11 mouse cellular contexts compared by ENCODE assay signal in genomic region chr19:36704763-36705162, GRCm38 (mm10). TPM values are rescaled to one million over a fixed set of nuclear protein-coding genes. Genes with fewer than 3 reads are reported as not detected.
A peak's percentile ranks its signal among the peaks of the same experiment; 100 is the strongest.
DNase-seq lines count a peak whose midpoint lies in the region; ATAC-seq and TF ChIP-seq lines count a peak whose summit lies in the region.
"Had no signal": no experiment of that assay in that cellular context is flagged by ENCODE, and none has a peak within 500 bp of the region (broad histone marks: within the 10 kb centered on the region; RNA-seq: fewer than 3 reads in every experiment).

No protein-coding gene starts in this region.

- H3K9me3 ChIP-seq in midbrain, embryonic 11.5 days (ENCODE audit: control insufficient read depth, low read length): no peaks in the 10 kb centered on the region; the same call in 1 of the 2 replicates
- peaks cover 7% of the 10 kb centered on the region; the same call in 1 of the 2 replicates for H3K9me3 ChIP-seq in midbrain, embryonic 10.5 days (replicated peaks)
- H3K9me3 ChIP-seq in stomach, embryonic 16.5 days (replicated peaks; ENCODE audit: control insufficient read depth, low read length): no peaks in the 10 kb centered on the region; the same call in 1 of the 2 replicates
- H3K9me3 ChIP-seq: midbrain, embryonic 15.5 days had no signal

- H3K9ac ChIP-seq in heart, adult 2 months (ENCODE audit: low read depth, low read length): no peak overlapping the region
- H3K9ac ChIP-seq in midbrain, embryonic 11.5 days (ENCODE audit: low read length): no peak overlapping the region
- no peak overlapping the region for H3K9ac ChIP-seq in stomach, embryonic 16.5 days (ENCODE audit: low read length)
- H3K9ac ChIP-seq: midbrain, embryonic 15.5 days had no signal

- TF ChIP-seq EP300 in heart, adult 2 months (IDR thresholded peaks at IDR 0.05; ENCODE audit: insufficient read depth, low read depth, low read length): no peak

- DNase-seq in heart, adult 2 months: no peak
- no peak for DNase-seq in heart, postnatal 14 days
- DNase-seq in kidney, adult 2 months: peak; percentile 17
- no peak for DNase-seq in kidney, postnatal 14 days
- DNase-seq in midbrain, embryonic 11.5 days (ENCODE audit: low spot score, missing footprints): peak; percentile 61
- no peak for DNase-seq in midbrain, embryonic 10.5 days (ENCODE audit: low spot score)
- DNase-seq: lung, postnatal 14 days; thymus, postnatal 25 days had no signal

- H3K4me2 ChIP-seq in midbrain, embryonic 11.5 days: no peak overlapping the region
- H3K4me2 ChIP-seq in stomach, embryonic 16.5 days (ENCODE audit: low read depth, low read length): peak overlapping the region; percentile 13; the same call in 1 of the 2 replicates
- H3K4me2 ChIP-seq: midbrain, embryonic 15.5 days had no signal

- 65% methylated on average over 7 of the region's 7 CpGs for WGBS in heart, adult 2 months
- 73% methylated on average over 7 of the region's 7 CpGs for WGBS in kidney, adult 2 months
- 84% methylated on average over 7 of the region's 7 CpGs for WGBS in midbrain, embryonic 11.5 days
- WGBS in midbrain, embryonic 10.5 days: 84% methylated on average over 7 of the region's 7 CpGs
- 58% methylated on average over 7 of the region's 7 CpGs for WGBS in stomach, embryonic 16.5 days

- no peaks in the 10 kb centered on the region for H3K36me3 ChIP-seq in heart, adult 2 months (ENCODE audit: control insufficient read depth, insufficient read depth, low read length)
- H3K36me3 ChIP-seq in kidney, adult 2 months (ENCODE audit: control insufficient read depth, insufficient read depth, low read length): no peaks in the 10 kb centered on the region
- H3K36me3 ChIP-seq in midbrain, embryonic 11.5 days (ENCODE audit: control insufficient read depth, insufficient read depth, low read length): no peaks in the 10 kb centered on the region
- H3K36me3 ChIP-seq in midbrain, embryonic 10.5 days: no peaks in the 10 kb centered on the region
- no peaks in the 10 kb centered on the region for H3K36me3 ChIP-seq in stomach, embryonic 16.5 days (ENCODE audit: control insufficient read depth, insufficient read depth, low read length)
- H3K36me3 ChIP-seq: midbrain, embryonic 15.5 days had no signal

- H3K4me3 ChIP-seq in heart, adult 2 months: no peak overlapping the region
- H3K4me3 ChIP-seq in kidney, adult 2 months (ENCODE audit: insufficient read depth, low read depth, low read length): no peak overlapping the region
- H3K4me3 ChIP-seq in midbrain, embryonic 11.5 days (ENCODE audit: low read depth, low read length): no peak overlapping the region
- H3K4me3 ChIP-seq in midbrain, embryonic 10.5 days: no peak overlapping the region
- no peak overlapping the region for H3K4me3 ChIP-seq in stomach, embryonic 16.5 days (replicated peaks; ENCODE audit: low read length)
- H3K4me3 ChIP-seq: midbrain, embryonic 15.5 days had no signal

- TF ChIP-seq POLR2A in heart, adult 2 months (IDR thresholded peaks at IDR 0.05; ENCODE audit: insufficient read depth, low read depth, low read length): no peak
- no peak for TF ChIP-seq POLR2A in kidney, adult 2 months (IDR thresholded peaks at IDR 0.05; ENCODE audit: low read depth, low read length)

- H3K4me1 ChIP-seq in heart, adult 2 months (ENCODE audit: control insufficient read depth, insufficient read depth, low read length): peaks cover 10% of the 10 kb centered on the region
- no peaks in the 10 kb centered on the region for H3K4me1 ChIP-seq in kidney, adult 2 months (ENCODE audit: control insufficient read depth, insufficient read depth, low read length)
- H3K4me1 ChIP-seq in midbrain, embryonic 11.5 days (ENCODE audit: control insufficient read depth, insufficient read depth, low read length): no peaks in the 10 kb centered on the region
- no peaks in the 10 kb centered on the region for H3K4me1 ChIP-seq in midbrain, embryonic 10.5 days
- H3K4me1 ChIP-seq in stomach, embryonic 16.5 days (ENCODE audit: control insufficient read depth, insufficient read depth, low read length): peaks cover 33% of the 10 kb centered on the region
- H3K4me1 ChIP-seq: midbrain, embryonic 15.5 days had no signal

- intact Hi-C loops in heart, adult 2 months (cut with DNase I): no loop called here
- intact Hi-C loops in heart, postnatal 14 days (cut with DNase I): no loop called here

- H3K79me2 ChIP-seq in heart, adult 2 months (replicated peaks; ENCODE audit: control insufficient read depth, insufficient read depth, low read length): no peaks in the 10 kb centered on the region

- ATAC-seq in midbrain, embryonic 11.5 days (ENCODE audit: low FRiP score): no peak
- no peak for ATAC-seq in stomach, embryonic 16.5 days (ENCODE audit: insufficient read depth, low FRiP score)

- H3K27me3 ChIP-seq in heart, adult 2 months (ENCODE audit: control insufficient read depth, insufficient read depth, low read length): no peaks in the 10 kb centered on the region
- no peaks in the 10 kb centered on the region for H3K27me3 ChIP-seq in kidney, adult 2 months (replicated peaks; ENCODE audit: control insufficient read depth, insufficient read depth, low read length)
- no peaks in the 10 kb centered on the region for H3K27me3 ChIP-seq in midbrain, embryonic 11.5 days (ENCODE audit: control insufficient read depth, insufficient read depth, low read length)
- H3K27me3 ChIP-seq in midbrain, embryonic 10.5 days (ENCODE audit: low read depth, poor library complexity, severe bottlenecking): no peaks in the 10 kb centered on the region
- no peaks in the 10 kb centered on the region for H3K27me3 ChIP-seq in stomach, embryonic 16.5 days (ENCODE audit: control insufficient read depth, insufficient read depth, low read length)
- H3K27me3 ChIP-seq: midbrain, embryonic 15.5 days had no signal

- peak overlapping the region; percentile 11; the same call in 1 of the 2 replicates for H3K27ac ChIP-seq in heart, adult 2 months
- H3K27ac ChIP-seq in kidney, adult 2 months (ENCODE audit: insufficient read depth, low read depth, low read length): no peak overlapping the region
- no peak overlapping the region for H3K27ac ChIP-seq in midbrain, embryonic 11.5 days (ENCODE audit: low read depth, low read length)
- no peak overlapping the region for H3K27ac ChIP-seq in midbrain, embryonic 10.5 days (replicated peaks)
- peak overlapping the region; percentile 79 for H3K27ac ChIP-seq in stomach, embryonic 16.5 days (ENCODE audit: low read length)

- TF ChIP-seq CTCF in heart, adult 2 months (IDR thresholded peaks at IDR 0.05): no peak
- no peak for TF ChIP-seq CTCF in kidney, adult 2 months (conservative IDR thresholded peaks at IDR 0.05; ENCODE audit: insufficient read depth, insufficient read length, low read depth, low read length)

RNA-seq across cellular contexts. Expression of gene Ppp1r3c, which starts 31.7 kb away (rescaled TPM):
- total RNA-seq in heart, adult 2 months (2021): 100 to 1,000 TPM in 1 of 2 experiments, 10 to 100 TPM in 1; 90.4 to 152 TPM
- polyA plus RNA-seq in heart, adult 2 months (2012; rRNA removed): 49.7 and 99.7 TPM in 2 replicates
- 10 to 100 TPM; 91.5 to 98.3 TPM for total RNA-seq in heart, postnatal 14 days (2021)
- 3.0 and 4.6 TPM in 2 replicates for polyA plus RNA-seq in kidney, adult 2 months (2012; rRNA removed)
- 2.2 and 2.3 TPM in 2 replicates for polyA plus RNA-seq in midbrain, embryonic 11.5 days (2014; fragmentation: Nextera tagmentation; extraction: Ambion mirVana)
- polyA plus RNA-seq in midbrain, embryonic 10.5 days (2016; fragmentation: Nextera tagmentation; extraction: Ambion mirVana): 1.6 and 2.0 TPM in 2 replicates
- polyA plus RNA-seq in stomach, embryonic 16.5 days (2015; fragmentation: Nextera tagmentation; extraction: Ambion mirVana): 26.1 and 29.0 TPM in 2 replicates
- total RNA-seq: MEL had no signal

Comparison
In these comparisons a context has a peak if more than half of its experiments do, and no peak if none do; other contexts are left out.
1. DNase-seq: peak in kidney, adult 2 months (single experiment) and midbrain, embryonic 11.5 days (single experiment); none in heart, adult 2 months (0 of 2), heart, postnatal 14 days (0 of 2), kidney, postnatal 14 days (single experiment) and midbrain, embryonic 10.5 days (single experiment).
2. H3K27ac ChIP-seq: peak in heart, adult 2 months (single experiment) and stomach, embryonic 16.5 days (single experiment); none in kidney, adult 2 months (single experiment), midbrain, embryonic 11.5 days (single experiment) and midbrain, embryonic 10.5 days (single experiment).